Mouse (Mus musculus): ENCODE measurements around the gene Kif1b. TPM values are rescaled to one million over a fixed set of nuclear protein-coding genes. Genes with fewer than 3 reads are reported as not detected.

Gene Kif1b
- total and polyA plus RNA-seq, 3 experiments: 8.8 to 20.2 (median 16.3) TPM

DNA sequence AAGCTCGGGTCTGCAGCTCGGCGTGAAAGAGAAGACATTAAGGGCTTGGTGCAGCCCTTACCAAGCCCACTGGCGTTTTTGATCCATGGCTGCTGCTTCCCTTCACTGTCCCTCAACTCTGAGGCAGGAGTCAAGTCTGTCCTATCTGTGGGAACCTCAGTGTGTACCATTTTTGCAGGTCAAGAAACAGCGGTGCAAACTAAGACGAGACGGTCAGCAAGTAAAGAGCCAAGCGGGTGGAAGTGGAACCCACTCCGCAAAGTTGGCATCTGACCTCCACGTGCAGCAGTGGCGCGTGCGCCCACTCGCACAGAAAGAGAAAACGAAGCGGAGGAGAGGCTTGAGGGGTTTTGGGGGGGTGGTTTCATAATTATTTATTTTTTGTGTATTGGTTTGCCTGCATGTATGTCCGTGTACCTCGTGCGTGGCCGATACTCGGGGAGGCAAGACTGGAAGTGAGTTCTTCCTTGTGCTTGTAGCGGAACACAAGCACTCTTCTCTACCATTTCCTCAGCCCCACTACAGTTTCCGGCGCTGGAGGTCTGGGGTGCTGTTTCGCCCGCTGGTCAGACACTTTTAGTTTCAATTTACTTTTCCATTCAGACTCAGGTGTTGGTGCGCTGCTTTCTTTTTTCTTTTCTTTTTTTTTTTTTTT, 140.4 kb downstream of the Kif1b start:
- H3K4me3 ChIP-seq (ENCODE audit: control insufficient read depth in 1 of 2, insufficient read depth in 1 of 2, low read depth in 2 of 2, low read length in 2 of 2): peak overlapping the region; percentile 67 to 87
- TF ChIP-seq POLR2AphosphoS5 (IDR thresholded peaks at IDR 0.05; ENCODE audit: borderline replicate concordance, low read depth, low read length): no peak
- peak; percentile 69 for TF ChIP-seq SIN3A (IDR thresholded peaks at IDR 0.05; ENCODE audit: low read length)
- TF ChIP-seq USF1 (IDR thresholded peaks at IDR 0.05; ENCODE audit: low read depth, low read length): 0 out of 2 replicates have a peak, but pooled peaks have one; percentile 15
- TF ChIP-seq ETS1 (IDR thresholded peaks at IDR 0.05; ENCODE audit: low read depth, low read length): 0 out of 2 replicates have a peak, but pooled peaks have one; percentile 23
- no peak; the same call in 1 of the 2 replicates for TF ChIP-seq BHLHE40 (IDR thresholded peaks at IDR 0.05; ENCODE audit: borderline replicate concordance, low read depth, low read length)
- peak; percentile 29; the same call in 1 of the 2 replicates for TF ChIP-seq NRF1 (IDR thresholded peaks at IDR 0.05; ENCODE audit: insufficient read depth, low read depth, low read length, poor library complexity, severe bottlenecking)
- peak; percentile 59 for TF ChIP-seq ZNF384 (IDR thresholded peaks at IDR 0.05; ENCODE audit: low read depth, low read length)
- no peak for TF ChIP-seq ZKSCAN1 (IDR thresholded peaks at IDR 0.05; ENCODE audit: low read depth, low read length)
- TF ChIP-seq MYC (IDR thresholded peaks at IDR 0.05; ENCODE audit: low read depth, low read length): peak; percentile 96
- peak; percentile 38; the same call in 1 of the 2 replicates for TF ChIP-seq HCFC1 (IDR thresholded peaks at IDR 0.05; ENCODE audit: low read depth, low read length)
- peak in 1 of 2 experiments; percentile 37; a peak in 1 of 4 replicates for TF ChIP-seq POLR2A (IDR thresholded peaks at IDR 0.05; ENCODE audit: control insufficient read depth in 1 of 2, insufficient read depth in 1 of 2, low read depth in 1 of 2, low read length in 2 of 2, poor library complexity in 1 of 2)
- TF ChIP-seq TBP (IDR thresholded peaks at IDR 0.05; ENCODE audit: low read depth, low read length): peak; percentile 27; the same call in 1 of the 2 replicates
- TF ChIP-seq MAX (IDR thresholded peaks at IDR 0.05; ENCODE audit: low read length): peak; percentile 89
- TF ChIP-seq MXI1 (IDR thresholded peaks at IDR 0.05; ENCODE audit: low read depth, low read length): peak; percentile 97
- DNase-seq (ENCODE audit: low read depth, low spot score): peak; percentile 79
- H3K27me3 ChIP-seq (ENCODE audit: control insufficient read depth in 1 of 2, insufficient read depth in 2 of 2, low read length in 2 of 2): no peaks in the 10 kb centered on the region
- peak overlapping the region; percentile 90 for H3K27ac ChIP-seq (ENCODE audit: control insufficient read depth, low read depth, low read length)
- H3K4me1 ChIP-seq (ENCODE audit: control insufficient read depth in 1 of 2, insufficient read depth in 2 of 2, low read length in 2 of 2): peaks cover 7 to 24% of the 10 kb centered on the region in 2 experiments
- peaks cover 5 to 34% of the 10 kb centered on the region in 2 experiments for H3K36me3 ChIP-seq (ENCODE audit: control insufficient read depth in 1 of 2, insufficient read depth in 2 of 2, low read length in 2 of 2)
- H3K9me3 ChIP-seq (replicated peaks; ENCODE audit: insufficient read depth, low read length): no peaks in the 10 kb centered on the region
- H3K79me2 ChIP-seq (ENCODE audit: control insufficient read depth, insufficient read depth, low read length, poor library complexity): peaks cover 17% of the 10 kb centered on the region
- peak overlapping the region; percentile 88 for H3K9ac ChIP-seq (ENCODE audit: control insufficient read depth, low read depth, low read length, poor library complexity, severe bottlenecking)

DNA sequence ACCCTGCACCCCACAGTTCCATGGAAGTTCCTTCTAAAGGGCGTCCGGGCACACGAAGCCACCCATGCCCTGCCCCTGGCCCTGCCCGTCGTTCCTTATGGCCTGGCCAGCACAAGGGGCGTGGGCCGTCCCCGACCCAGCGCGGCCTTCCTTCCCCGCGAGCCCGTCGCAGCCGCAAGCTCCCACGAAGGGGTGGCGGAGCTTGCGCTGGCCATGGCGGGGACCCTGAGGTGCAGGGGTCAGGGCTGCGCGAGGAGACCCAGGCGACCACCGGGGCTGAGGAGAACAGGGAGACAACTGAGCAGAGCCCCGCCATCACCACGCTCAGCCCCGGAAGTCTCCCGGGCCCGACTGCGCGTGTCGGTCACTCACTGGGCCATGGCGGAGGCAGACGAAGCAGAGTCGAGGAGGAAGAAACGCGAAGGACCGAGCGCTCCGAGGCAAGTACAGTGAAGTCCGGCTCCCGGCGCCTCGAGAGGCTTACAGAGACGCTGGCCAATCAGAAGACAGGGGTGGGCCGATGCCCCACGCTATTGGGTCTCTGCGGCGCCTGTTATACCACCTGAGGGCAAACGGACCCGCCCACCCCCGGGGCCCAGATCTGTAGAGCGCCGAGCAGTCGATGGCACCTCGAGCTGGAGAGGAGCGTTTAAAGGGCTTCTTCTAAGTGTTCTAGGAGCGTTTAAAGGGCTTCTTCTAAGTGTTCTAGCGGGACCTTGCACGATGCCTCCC, 141.1 kb downstream of the Kif1b start, which contains the start of gene Pgd:
Gene Pgd, minus strand, starts transcription at position 557 of the 732 bp plus-strand sequence.
- Histone ChIP-seq H3K36me3 (ENCODE audit: control insufficient read depth in 1 of 2, insufficient read depth in 2 of 2, low read length in 2 of 2) (peaks cover 5 to 32% of the 10 kb centered on the region in 2 experiments), H3K4me1 (ENCODE audit: control insufficient read depth in 1 of 2, insufficient read depth in 2 of 2, low read length in 2 of 2) (peaks cover 7 to 20% of the 10 kb centered on the region in 2 experiments)
- TF ChIP-seq KAT2A (conservative IDR thresholded peaks at IDR 0.05; ENCODE audit: low read depth, low read length) (no peak), TBP (IDR thresholded peaks at IDR 0.05; ENCODE audit: low read depth, low read length) (peak; percentile 81), POLR2AphosphoS2 (IDR thresholded peaks at IDR 0.05; ENCODE audit: low read length) (peak; percentile 68; the same call in 1 of the 2 replicates), MXI1 (IDR thresholded peaks at IDR 0.05; ENCODE audit: low read depth, low read length) (no peak), BHLHE40 (IDR thresholded peaks at IDR 0.05; ENCODE audit: borderline replicate concordance, low read depth, low read length) (no peak), CHD2 (IDR thresholded peaks at IDR 0.05; ENCODE audit: low read length) (peak; percentile 83), TAL1 (IDR thresholded peaks at IDR 0.05; ENCODE audit: low read length) (no peak), JUND (IDR thresholded peaks at IDR 0.05; ENCODE audit: low read depth, low read length) (no peak), SIN3A (IDR thresholded peaks at IDR 0.05; ENCODE audit: low read length) (peak; percentile 98), POLR2A (IDR thresholded peaks at IDR 0.05; ENCODE audit: control insufficient read depth in 1 of 2, insufficient read depth in 1 of 2, low read depth in 1 of 2, low read length in 2 of 2, poor library complexity in 1 of 2) (peak; percentile 53 to 82), MAX (IDR thresholded peaks at IDR 0.05; ENCODE audit: low read length) (no peak), CHD1 (IDR thresholded peaks at IDR 0.05; ENCODE audit: low read depth, low read length) (no peak), SMC3 (IDR thresholded peaks at IDR 0.05; ENCODE audit: low read depth, low read length) (no peak), ZNF384 (IDR thresholded peaks at IDR 0.05; ENCODE audit: low read depth, low read length) (no peak), RAD21 (IDR thresholded peaks at IDR 0.05; ENCODE audit: low read depth, low read length) (no peak), E2F4 (IDR thresholded peaks at IDR 0.05; ENCODE audit: borderline replicate concordance, low read depth, low read length) (no peak), TCF12 (IDR thresholded peaks at IDR 0.05; ENCODE audit: low read depth, low read length) (peak; percentile 57; the same call in 1 of the 2 replicates), MEF2A (IDR thresholded peaks at IDR 0.05; ENCODE audit: extremely low read depth, insufficient replicate concordance, low read depth, low read length, poor library complexity, severe bottlenecking) (no peak), GABPA (IDR thresholded peaks at IDR 0.05; ENCODE audit: low read depth, low read length) (no peak), CTCF (IDR thresholded peaks at IDR 0.05 in 2 of 3, conservative IDR thresholded peaks at IDR 0.05 in 1 of 3; ENCODE audit: control insufficient read depth in 1 of 3, insufficient read depth in 1 of 3, low read depth in 2 of 3, low read length in 3 of 3, poor library complexity in 1 of 3, severe bottlenecking in 1 of 3) (no peak), POLR2AphosphoS5 (IDR thresholded peaks at IDR 0.05; ENCODE audit: borderline replicate concordance, low read depth, low read length) (no peak)

More for the DNA sequence above, 141.1 kb downstream of the Kif1b start, which contains the start of gene Pgd:
- DNase-seq (ENCODE audit: low read depth, low spot score): peak; percentile 98
- no peaks in the 10 kb centered on the region for H3K27me3 ChIP-seq (ENCODE audit: control insufficient read depth in 1 of 2, insufficient read depth in 2 of 2, low read length in 2 of 2)
- peak within 1 kb of the TSS; percentile 78 to 87 for H3K4me3 ChIP-seq (ENCODE audit: control insufficient read depth in 1 of 2, insufficient read depth in 1 of 2, low read depth in 2 of 2, low read length in 2 of 2)
- peak within 1 kb of the TSS; percentile 90 for H3K27ac ChIP-seq (ENCODE audit: control insufficient read depth, low read depth, low read length)
- peaks cover 17% of the 10 kb centered on the region for H3K79me2 ChIP-seq (ENCODE audit: control insufficient read depth, insufficient read depth, low read length, poor library complexity)
- H3K9ac ChIP-seq (ENCODE audit: control insufficient read depth, low read depth, low read length, poor library complexity, severe bottlenecking): peak within 1 kb of the TSS; percentile 88
- no peaks in the 10 kb centered on the region for H3K9me3 ChIP-seq (replicated peaks; ENCODE audit: insufficient read depth, low read length)
